Mouse (Mus musculus) bone marrow, adult 2 months (tissue): Measurements from ENCODE around the gene Gpm6b.

Experiments
- CTCF ChIP-seq: fragments of 200-500 bp; IDR thresholded peaks from 2 replicates; pipeline ENCODE4 v1.5.1; 2011; ENCODE audit warnings: low read length, control low read depth; ENCODE audit not compliant: control insufficient read depth, insufficient read depth
- POLR2A ChIP-seq: fragments of 200-500 bp; IDR thresholded peaks from 2 replicates; pipeline ENCODE4 v1.6.1; 2011; ENCODE audit warnings: low read depth, mild to moderate bottlenecking, control low read depth, low read length, borderline replicate concordance; ENCODE audit not compliant: control insufficient read depth

- TF ChIP-seq CTCF: no peak
- no peak for TF ChIP-seq POLR2A
These were observed 116.2 kb downstream of the Gpm6b start for GRCm38 (mm10) chrX:166354913-166355312.
